Comparison of ENCODE assay signal across 15 mouse cellular contexts in genomic region chr12:5682182-5682581, GRCm38 (mm10).
"Had no signal": no experiment of that assay in that cellular context is flagged by ENCODE, and none has a peak within 500 bp of the region (broad histone marks: within the 10 kb centered on the region; RNA-seq: fewer than 3 reads in every experiment).

No protein-coding gene starts in this region.

- H3K4me1 ChIP-seq: kidney, embryonic 15.5 days; liver, embryonic 15.5 days; midbrain, embryonic 10.5 days; neural tube, embryonic 15.5 days had no signal

- H3K36me3 ChIP-seq: kidney, embryonic 15.5 days; liver, embryonic 15.5 days; midbrain, embryonic 10.5 days; neural tube, embryonic 15.5 days had no signal

- ATAC-seq: lung, postnatal 0 days had no signal

- H3K9me3 ChIP-seq: kidney, embryonic 15.5 days; liver, embryonic 15.5 days; midbrain, embryonic 10.5 days; neural tube, embryonic 15.5 days had no signal

- H3K27me3 ChIP-seq: kidney, embryonic 15.5 days; liver, embryonic 15.5 days; neural tube, embryonic 15.5 days had no signal

- H3K27ac ChIP-seq: kidney, embryonic 15.5 days; left cerebral cortex, adult 2 months; liver, embryonic 15.5 days; midbrain, embryonic 10.5 days; neural tube, embryonic 15.5 days had no signal

- DNase-seq: kidney, adult 2 months; kidney, postnatal 14 days; lung, adult 2 months; lung, postnatal 4 days; right cerebral cortex, adult 18-20 months; right cerebral cortex, postnatal 25 days; thymus, postnatal 36 days had no signal

- H3K4me3 ChIP-seq: kidney, embryonic 15.5 days; left cerebral cortex, adult 2 months; liver, embryonic 15.5 days; midbrain, embryonic 10.5 days; myocyte; neural tube, embryonic 15.5 days had no signal

- H3K4me2 ChIP-seq: kidney, embryonic 15.5 days; liver, embryonic 11.5 days; liver, embryonic 15.5 days; neural tube, embryonic 15.5 days had no signal

- H3K9ac ChIP-seq: kidney, embryonic 15.5 days; liver, embryonic 15.5 days; neural tube, embryonic 15.5 days had no signal
